Mouse (Mus musculus) heart, embryonic 13.5 days (tissue): ENCODE results near the gene Cdiptos. TPM values are rescaled to one million over a fixed set of nuclear protein-coding genes. Genes with fewer than 3 reads are reported as not detected.
A peak's percentile ranks its signal among the peaks of the same experiment; 100 is the strongest.

ENCODE experiments used
- ATAC-seq: fragments of 200-750 bp; cut with Nextera tagmentation; 2 replicates; pipeline ENCODE4 v1.8.0; 2017; ENCODE audit warnings: moderate TSS enrichment; ENCODE audit not compliant: insufficient number of reproducible peaks, low FRiP score, low TSS enrichment; ENCODE audit errors: extremely low read depth
- H3K27ac ChIP-seq: fragments of 300-500 bp; sonication (generic); replicated peaks from 2 replicates; pipeline ENCODE4 v1.5.1; 2015; ENCODE audit warnings: moderate library complexity, mild to moderate bottlenecking, inconsistent platforms
- H3K27me3 ChIP-seq: fragments of 300-500 bp; sonication (generic); replicated peaks from 2 replicates; pipeline ENCODE4 v1.6.1; 2015; ENCODE audit warnings: mild to moderate bottlenecking, inconsistent platforms
- H3K36me3 ChIP-seq: fragments of 300-500 bp; sonication (generic); 2 replicates; pipeline ENCODE4 v1.6.1; 2015; ENCODE audit warnings: mild to moderate bottlenecking, inconsistent platforms
- H3K4me1 ChIP-seq: fragments of 300-500 bp; sonication (generic); 2 replicates; pipeline ENCODE4 v1.6.1; 2015; ENCODE audit warnings: inconsistent platforms
- H3K4me2 ChIP-seq: fragments of 300-500 bp; sonication (generic); 2 replicates; pipeline ENCODE4 v1.6.1; 2015; ENCODE audit warnings: inconsistent platforms, mild to moderate bottlenecking, moderate library complexity
- H3K4me3 ChIP-seq: fragments of 300-500 bp; sonication (generic); 2 replicates; pipeline ENCODE4 v1.5.1; 2015; ENCODE audit warnings: moderate library complexity, mild to moderate bottlenecking, inconsistent platforms
- H3K9ac ChIP-seq: fragments of 300-500 bp; sonication (generic); 2 replicates; pipeline ENCODE4 v1.6.1; 2015; ENCODE audit warnings: inconsistent platforms, mild to moderate bottlenecking, moderate library complexity
- H3K9me3 ChIP-seq: fragments of 300-500 bp; sonication (generic); 2 replicates; pipeline ENCODE4 v1.6.1; 2016; ENCODE audit warnings: inconsistent platforms
- WGBS: fragments of 180-500 bp; shearing (Covaris S2); methylation state at CpG from one replicate; pipeline ENCODE4 v1.1.7; 2015; ENCODE audit warnings: mixed read lengths; 5-methylcytosine and 5-hydroxymethylcytosine counted together
- polyA plus RNA-seq: library from polyadenylated mRNA; unstranded; fragments of >200 nt; fragmentation: Nextera tagmentation; extraction: Ambion mirVana; gene quantifications from 2 replicates; pipeline ENCODE4 v1.2.1, GENCODE M21; 2015

Cdiptos gene
- polyA plus RNA-seq, 1 experiment from 2014 or later, result 0.59 TPM

GRCm38 (mm10) chr7:126988816-126989215 is 12.9 kb upstream of the Cdiptos start:
- H3K4me2 ChIP-seq, result no peak overlapping the region
- H3K36me3 ChIP-seq, result 0 out of 2 replicates have a peak, but pooled peaks cover 2% of the 10 kb centered on the region
- H3K27me3 ChIP-seq, result no peaks in the 10 kb centered on the region; the same call in 1 of the 2 replicates
- H3K4me3 ChIP-seq, result no peak overlapping the region
- H3K4me1 ChIP-seq, result peaks cover 5% of the 10 kb centered on the region; the same call in 1 of the 2 replicates
- no peaks in the 10 kb centered on the region for H3K9me3 ChIP-seq
- H3K9ac ChIP-seq, result no peak overlapping the region
- no peak overlapping the region for H3K27ac ChIP-seq
- 60% methylated on average over 8 of the region's 8 CpGs for WGBS
- ATAC-seq, result no peak

- H3K9ac ChIP-seq, result no peak overlapping the region
- H3K27me3 ChIP-seq, result no peaks in the 10 kb centered on the region
- peaks cover 6% of the 10 kb centered on the region for H3K36me3 ChIP-seq
- 38% methylated on average over 9 of the region's 9 CpGs for WGBS
- H3K4me2 ChIP-seq, result no peak overlapping the region
- ATAC-seq, result no peak
- H3K27ac ChIP-seq, result no peak overlapping the region
- H3K4me3 ChIP-seq, result no peak overlapping the region
- H3K4me1 ChIP-seq, result peaks cover 5% of the 10 kb centered on the region; the same call in 1 of the 2 replicates
- no peaks in the 10 kb centered on the region for H3K9me3 ChIP-seq
Measured at GRCm38 (mm10) chr7:126986319-126986718, 10.4 kb upstream of the Cdiptos start.

- no peak for ATAC-seq
- 33% methylated on average over 10 of the region's 10 CpGs for WGBS
- peaks cover 5% of the 10 kb centered on the region; the same call in 1 of the 2 replicates for H3K4me1 ChIP-seq
- no peak overlapping the region for H3K4me2 ChIP-seq
- no peak overlapping the region for H3K27ac ChIP-seq
- peaks cover 20% of the 10 kb centered on the region for H3K36me3 ChIP-seq
- no peak overlapping the region for H3K4me3 ChIP-seq
- no peak overlapping the region for H3K9ac ChIP-seq
- no peaks in the 10 kb centered on the region for H3K27me3 ChIP-seq
- H3K9me3 ChIP-seq, result no peaks in the 10 kb centered on the region
Measured at GRCm38 (mm10) chr7:126984667-126985444, 9.0 kb upstream of the Cdiptos start.

GRCm38 (mm10) chr7:126983113-126983512 is 7.2 kb upstream of the Cdiptos start:
- Histone ChIP-seq H3K4me2 (no peak overlapping the region), H3K4me3 (no peak overlapping the region), H3K36me3 (peaks cover 38% of the 10 kb centered on the region), H3K4me1 (peaks cover 5% of the 10 kb centered on the region; the same call in 1 of the 2 replicates), H3K27me3 (no peaks in the 10 kb centered on the region), H3K27ac (no peak overlapping the region), H3K9me3 (no peaks in the 10 kb centered on the region), H3K9ac (no peak overlapping the region)
- ATAC-seq, result no peak
- WGBS, result 77% methylated on average over 7 of the region's 7 CpGs

GRCm38 (mm10) chr7:126982054-126982453 is 6.2 kb upstream of the Cdiptos start:
- ATAC-seq, result no peak
- Histone ChIP-seq H3K4me3 (no peak overlapping the region), H3K9me3 (no peaks in the 10 kb centered on the region), H3K4me2 (no peak overlapping the region), H3K27ac (no peak overlapping the region), H3K9ac (no peak overlapping the region), H3K4me1 (peaks cover 13% of the 10 kb centered on the region), H3K27me3 (no peaks in the 10 kb centered on the region), H3K36me3 (peaks cover 42% of the 10 kb centered on the region)
- 62% methylated on average over 4 of the region's 4 CpGs for WGBS

- 86% methylated on average over 2 of the region's 2 CpGs for WGBS
- Histone ChIP-seq H3K4me3 (no peak overlapping the region), H3K36me3 (peaks cover 39% of the 10 kb centered on the region), H3K4me2 (no peak overlapping the region), H3K4me1 (peaks cover 16% of the 10 kb centered on the region), H3K9ac (no peak overlapping the region), H3K27me3 (no peaks in the 10 kb centered on the region), H3K9me3 (no peaks in the 10 kb centered on the region), H3K27ac (no peak overlapping the region)
- ATAC-seq, result no peak
Measured at GRCm38 (mm10) chr7:126981601-126982000, 5.7 kb upstream of the Cdiptos start.

- no peak for ATAC-seq
- Histone ChIP-seq H3K4me1 (peaks cover 16% of the 10 kb centered on the region), H3K9me3 (no peaks in the 10 kb centered on the region), H3K4me3 (no peak overlapping the region), H3K36me3 (peaks cover 39% of the 10 kb centered on the region), H3K27ac (no peak overlapping the region), H3K4me2 (no peak overlapping the region), H3K9ac (no peak overlapping the region), H3K27me3 (no peaks in the 10 kb centered on the region)
- WGBS, result 88% methylated on average over 6 of the region's 6 CpGs
Measured at GRCm38 (mm10) chr7:126978841-126979240, 2.9 kb upstream of the Cdiptos start.

- H3K9ac ChIP-seq, result peak overlapping the region; percentile 96
- peak overlapping the region; percentile 97 for H3K4me3 ChIP-seq
- WGBS, result 24% methylated on average over 14 of the region's 14 CpGs
- peaks cover 39% of the 10 kb centered on the region for H3K36me3 ChIP-seq
- H3K4me2 ChIP-seq, result peak overlapping the region; percentile 92
- H3K4me1 ChIP-seq, result peaks cover 16% of the 10 kb centered on the region
- H3K27me3 ChIP-seq, result no peaks in the 10 kb centered on the region
- H3K9me3 ChIP-seq, result no peaks in the 10 kb centered on the region
- peak overlapping the region; percentile 92 for H3K27ac ChIP-seq
- ATAC-seq, result no peak; the same call in 1 of the 2 replicates
Measured at GRCm38 (mm10) chr7:126976878-126977459, 1.1 kb upstream of the Cdiptos start.

GRCm38 (mm10) chr7:126975893-126975949 is 177 bp downstream of the Cdiptos start, which contains the start of gene Cdipt:
TSS of gene Cdipt (plus strand) at chr7:126975914.
- peak within 1 kb of the TSS; percentile 97 for H3K4me3 ChIP-seq
- peaks cover 16% of the 10 kb centered on the region for H3K4me1 ChIP-seq
- peak within 1 kb of the TSS; percentile 92 for H3K4me2 ChIP-seq
- no peaks in the 10 kb centered on the region for H3K27me3 ChIP-seq
- peaks cover 30% of the 10 kb centered on the region for H3K36me3 ChIP-seq
- no peak for ATAC-seq
- H3K9ac ChIP-seq, result peak within 1 kb of the TSS; percentile 96
- WGBS, result 0% methylated on average over 1 of the region's 1 CpGs
- peak within 1 kb of the TSS; percentile 92 for H3K27ac ChIP-seq
- no peaks in the 10 kb centered on the region for H3K9me3 ChIP-seq

GRCm38 (mm10) chr7:126975493-126975892 is 405 bp downstream of the Cdiptos start:
- peak overlapping the region; percentile 73 for H3K9ac ChIP-seq
- no peak overlapping the region for H3K27ac ChIP-seq
- 11% methylated on average over 8 of the region's 8 CpGs for WGBS

GRCm38 (mm10) chr7:126967361-126967760 is 8.5 kb downstream of the Cdiptos start:
- ATAC-seq, result no peak
- Histone ChIP-seq H3K36me3 (no peaks in the 10 kb centered on the region), H3K4me3 (no peak overlapping the region), H3K4me2 (no peak overlapping the region), H3K9me3 (no peaks in the 10 kb centered on the region), H3K4me1 (peaks cover 5% of the 10 kb centered on the region; the same call in 1 of the 2 replicates), H3K27me3 (peaks cover 24% of the 10 kb centered on the region), H3K27ac (no peak overlapping the region), H3K9ac (no peak overlapping the region)
- WGBS, result 65% methylated on average over 6 of the region's 6 CpGs

More at GRCm38 (mm10) chr7:126975493-126975892, 405 bp downstream of the Cdiptos start:
- H3K4me2 ChIP-seq, result peak overlapping the region; percentile 92
- peak overlapping the region; percentile 97 for H3K4me3 ChIP-seq
- H3K27me3 ChIP-seq, result no peaks in the 10 kb centered on the region
- peaks cover 16% of the 10 kb centered on the region for H3K4me1 ChIP-seq
- no peaks in the 10 kb centered on the region for H3K9me3 ChIP-seq
- peaks cover 28% of the 10 kb centered on the region for H3K36me3 ChIP-seq
- no peak for ATAC-seq

- 45% methylated on average over 3 of the region's 3 CpGs for WGBS
- no peaks in the 10 kb centered on the region for H3K36me3 ChIP-seq
- H3K4me2 ChIP-seq, result no peak overlapping the region
- peaks cover 39% of the 10 kb centered on the region for H3K27me3 ChIP-seq
- H3K27ac ChIP-seq, result no peak overlapping the region
- H3K9ac ChIP-seq, result no peak overlapping the region
- peaks cover 5% of the 10 kb centered on the region; the same call in 1 of the 2 replicates for H3K4me1 ChIP-seq
- no peak overlapping the region for H3K4me3 ChIP-seq
- no peak for ATAC-seq
- no peaks in the 10 kb centered on the region for H3K9me3 ChIP-seq
Measured at GRCm38 (mm10) chr7:126965568-126965967, 10.3 kb downstream of the Cdiptos start.
